Mouse (Mus musculus): ENCODE measurements around the gene Unc5cl.

DNA sequence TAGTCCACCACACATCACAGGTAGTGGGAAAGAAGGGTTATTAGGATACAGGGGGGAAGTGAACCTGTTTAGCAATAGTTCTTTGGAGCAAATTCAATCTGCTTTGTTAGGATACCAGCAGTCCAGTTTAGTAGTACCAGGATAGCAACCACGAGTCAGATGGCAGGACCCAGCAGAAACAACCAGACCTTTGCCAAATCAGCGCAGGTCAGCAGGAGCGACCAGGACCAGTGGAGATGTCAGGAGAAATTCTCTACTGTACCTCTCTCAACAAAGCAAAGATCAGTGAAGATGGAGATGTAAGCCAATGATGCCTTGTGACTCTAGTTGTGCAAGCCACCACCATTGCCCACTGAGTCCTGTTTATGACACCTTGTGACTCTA lies 97.8 kb downstream of the Unc5cl start:
- TF ChIP-seq TAL1 (IDR thresholded peaks at IDR 0.05; ENCODE audit: low read length) (no peak), GATA1 (IDR thresholded peaks at IDR 0.05; ENCODE audit: low read length) (no peak)

Data from erythroblast, embryonic 14.5 days (primary cell).